Mouse (Mus musculus): ENCODE data around the gene Gm45799.

Gene Gm45799

DNA sequence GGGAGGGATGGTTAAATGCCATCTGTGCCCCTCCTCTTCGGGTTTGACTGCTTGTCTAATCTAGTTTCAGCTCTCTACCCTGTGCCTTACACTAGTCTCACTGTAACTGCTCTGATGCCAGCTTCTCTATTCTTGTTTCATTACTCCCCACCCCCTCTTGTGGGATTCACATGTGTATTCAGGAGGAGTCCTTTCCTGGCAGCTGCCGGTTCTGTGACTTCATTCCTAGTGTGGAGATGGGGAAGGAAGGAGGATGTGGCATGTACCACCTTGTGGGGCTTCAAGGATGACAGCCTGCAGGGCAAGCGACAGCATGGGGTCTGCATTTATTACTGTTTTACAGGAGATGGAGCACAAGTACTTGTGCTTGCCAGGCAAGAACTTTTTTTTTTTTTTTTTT is 1.6 kb downstream of the Gm45799 start:
- DNase-seq (ENCODE audit: low spot score): no peak

DNA sequence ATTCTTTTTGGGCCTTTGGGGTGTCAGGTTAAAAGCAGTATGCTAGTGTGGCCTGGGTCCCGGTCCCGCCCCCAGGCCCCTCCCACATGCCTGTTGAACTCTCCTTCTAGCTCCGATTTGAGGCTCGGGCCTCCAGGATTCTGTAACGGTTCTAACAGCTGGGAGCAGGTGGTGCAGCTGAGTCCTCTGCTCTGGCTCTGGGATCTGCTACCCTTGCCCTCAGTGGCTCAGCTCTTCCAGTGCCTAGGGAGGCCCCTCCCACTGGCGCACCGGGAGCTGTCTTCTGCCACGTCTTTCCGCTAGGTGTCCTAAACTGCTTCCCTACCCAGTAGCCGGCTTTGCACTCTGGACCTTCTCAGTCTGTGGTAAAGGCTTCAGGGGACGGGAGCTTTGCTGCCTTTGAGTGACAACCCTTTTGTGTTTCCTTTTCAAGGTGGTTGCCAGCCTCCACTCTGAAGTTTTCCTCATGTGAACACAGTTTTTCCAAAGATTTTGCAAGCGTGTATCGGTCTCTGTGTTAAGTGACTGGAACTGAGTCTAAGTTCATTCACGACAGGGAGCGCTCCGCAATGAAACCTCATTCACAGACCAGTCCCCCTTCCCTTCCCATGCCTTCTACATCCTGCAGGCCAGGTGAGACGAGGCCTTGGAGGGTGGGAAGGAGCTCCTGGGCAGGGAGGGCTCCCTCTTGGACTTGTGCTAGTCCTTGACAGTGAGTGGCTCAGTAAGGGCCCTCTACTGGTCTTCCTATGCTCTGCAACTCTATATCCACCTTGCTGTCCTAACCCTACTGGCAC is 10.5 kb downstream of the Gm45799 start, which contains the start of gene Dnhd1:
Gene Dnhd1 (plus strand): TSS at position 189 of the 797 bp plus-strand sequence.
- DNase-seq (ENCODE audit: low spot score): peak; percentile 86

DNA sequence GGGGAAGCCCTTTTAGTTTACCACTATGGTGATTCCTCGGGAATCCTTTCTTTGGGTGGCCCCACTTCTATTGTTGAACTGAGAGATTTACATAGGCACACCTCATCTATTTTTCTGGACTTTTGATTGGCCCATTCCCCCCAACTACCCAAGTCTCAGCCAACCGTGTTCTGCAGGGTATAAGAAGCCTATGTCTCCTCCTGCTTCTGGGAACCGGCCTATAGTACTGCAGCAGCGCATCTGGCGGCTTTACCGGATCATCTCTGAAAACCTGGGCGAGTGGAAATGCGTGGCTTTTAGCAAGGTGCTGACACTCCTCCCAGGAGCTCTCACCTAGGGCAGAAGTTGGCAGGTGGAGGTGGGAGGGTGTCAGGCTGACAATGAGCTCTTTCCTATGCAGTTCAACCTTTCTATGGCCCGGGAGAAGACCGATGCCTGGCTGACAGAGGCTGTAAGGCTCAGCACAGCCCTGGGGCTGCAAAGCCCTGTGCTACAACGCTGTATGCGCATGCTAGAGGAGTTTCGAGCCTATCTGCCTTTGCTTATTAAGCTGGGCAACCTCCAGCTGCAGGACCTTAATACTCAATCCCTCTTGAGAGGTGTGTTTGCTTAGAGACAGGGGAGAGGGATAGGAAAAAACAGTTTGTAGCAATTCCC is 45.3 kb downstream of the Gm45799 start:
- no peak for DNase-seq (ENCODE audit: low spot score)

DNA sequence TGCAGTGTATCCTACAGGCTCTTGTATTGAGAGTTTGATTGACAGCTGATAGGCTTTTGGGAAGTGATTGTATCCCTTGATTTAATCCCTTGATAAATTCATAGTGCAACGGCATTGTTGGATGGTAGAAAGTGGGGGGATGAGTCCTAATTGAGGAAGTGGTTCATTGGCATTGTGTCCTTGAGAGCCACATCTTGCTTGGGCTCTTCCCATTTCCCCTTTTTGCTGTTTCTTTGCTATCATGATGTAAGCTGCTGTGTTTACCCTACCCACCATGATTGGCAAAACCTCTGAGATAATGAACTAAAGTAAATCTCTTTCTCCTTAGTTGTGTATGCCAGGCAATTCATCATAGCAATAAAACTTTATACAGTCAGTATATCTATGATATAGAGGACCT is 50.5 kb downstream of the Gm45799 start:
- no peak for DNase-seq (ENCODE audit: low spot score)

DNA sequence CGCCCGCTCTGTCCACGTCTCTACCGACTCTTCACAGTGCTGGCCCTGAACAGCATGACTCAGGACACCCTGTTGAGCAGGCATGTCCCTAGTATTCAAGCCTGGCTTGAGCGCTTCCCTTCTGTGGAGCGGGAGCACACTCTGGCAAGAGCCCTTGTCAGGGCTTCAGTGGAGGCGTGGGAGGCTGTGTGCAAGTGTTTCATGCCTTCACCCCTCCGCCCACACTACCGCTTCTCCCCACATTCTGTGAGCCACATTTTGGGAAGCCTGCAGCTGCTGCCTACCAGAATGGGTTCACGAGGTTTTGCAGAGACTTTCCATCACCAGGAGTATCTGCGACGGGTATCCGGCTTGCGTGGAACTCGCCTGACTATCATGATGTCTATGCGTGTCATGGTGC is 62.8 kb downstream of the Gm45799 start:
- DNase-seq (ENCODE audit: low spot score): no peak

DNA sequence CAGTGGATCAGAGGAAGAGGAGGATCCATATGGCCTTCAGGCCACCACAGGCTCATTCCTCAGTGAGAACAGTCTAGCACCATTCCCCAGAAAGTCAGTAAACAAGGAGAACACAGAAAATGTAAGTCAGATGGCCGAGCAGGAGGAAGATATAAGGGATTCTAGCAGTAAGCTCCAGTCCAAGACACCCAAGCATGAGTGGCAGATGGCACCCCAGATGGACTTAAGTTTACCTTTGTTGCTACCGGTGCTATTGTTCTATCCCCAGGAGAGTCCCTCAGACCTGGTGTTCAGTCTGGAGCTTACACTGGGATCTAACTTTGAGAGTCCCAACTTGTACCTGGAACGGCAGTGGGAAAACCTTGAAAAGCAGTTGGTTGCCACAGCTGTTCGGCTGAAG is 63.5 kb downstream of the Gm45799 start:
- DNase-seq (ENCODE audit: low spot score): no peak

DNA sequence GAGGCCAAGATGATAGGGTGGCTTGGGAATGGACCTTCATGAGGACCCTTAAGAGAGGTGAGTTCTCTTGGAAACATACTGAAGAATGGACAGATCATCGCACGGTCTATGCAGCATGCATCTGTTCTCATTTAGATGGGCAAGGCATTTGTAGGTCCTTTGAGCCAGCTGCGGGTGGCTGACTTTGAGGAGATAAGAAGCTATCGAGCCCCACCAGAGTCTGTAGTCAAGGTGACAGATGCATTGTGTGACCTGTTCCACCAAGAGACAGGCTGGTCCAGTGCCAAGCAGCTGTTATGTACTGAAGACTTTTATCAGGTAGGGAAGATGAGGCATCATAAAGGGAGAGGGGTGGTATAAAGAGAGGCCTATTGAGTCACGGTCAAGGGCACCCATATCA is 68.4 kb downstream of the Gm45799 start:
- no peak for DNase-seq (ENCODE audit: low spot score)

DNA sequence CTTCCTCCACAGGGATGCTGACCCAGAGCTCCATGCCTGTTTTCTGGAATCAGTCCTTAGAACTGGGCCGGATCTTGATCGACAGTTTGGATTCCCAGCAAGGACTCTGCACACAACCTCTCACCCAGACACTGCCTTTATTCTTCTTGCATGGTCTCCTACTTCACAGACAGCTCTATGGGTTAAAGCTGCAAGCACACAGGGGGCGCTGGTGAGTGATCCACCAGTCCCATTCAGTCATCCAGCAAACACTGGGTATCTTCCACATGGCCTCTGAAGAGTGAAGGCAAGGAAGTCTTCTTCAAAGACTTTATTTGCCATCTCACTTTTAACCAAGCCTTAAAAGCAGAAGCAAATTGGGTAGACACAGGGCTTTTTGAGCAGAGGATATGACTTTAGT is 75.0 kb downstream of the Gm45799 start:
- DNase-seq (ENCODE audit: low spot score): no peak

DNA sequence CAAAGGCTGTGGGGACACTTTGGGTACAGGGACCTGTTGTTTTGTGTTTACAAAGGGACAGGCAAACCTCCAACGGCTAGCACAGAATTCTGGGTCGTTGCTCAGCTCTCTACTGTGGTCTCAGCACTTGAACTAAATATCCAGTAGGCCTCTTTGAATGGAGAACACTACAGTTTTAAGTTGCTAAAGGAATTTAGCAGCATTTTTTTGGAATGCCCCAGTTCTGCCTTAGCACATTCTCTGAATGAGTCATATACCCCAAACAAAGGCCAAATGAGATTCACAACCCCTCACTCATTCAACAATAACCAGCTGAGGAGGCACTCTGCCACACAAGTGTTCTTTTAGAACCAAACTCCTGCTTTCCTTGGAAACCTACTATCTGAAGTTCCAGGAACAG is 81.6 kb downstream of the Gm45799 start:
- no peak for DNase-seq (ENCODE audit: low spot score)

DNA sequence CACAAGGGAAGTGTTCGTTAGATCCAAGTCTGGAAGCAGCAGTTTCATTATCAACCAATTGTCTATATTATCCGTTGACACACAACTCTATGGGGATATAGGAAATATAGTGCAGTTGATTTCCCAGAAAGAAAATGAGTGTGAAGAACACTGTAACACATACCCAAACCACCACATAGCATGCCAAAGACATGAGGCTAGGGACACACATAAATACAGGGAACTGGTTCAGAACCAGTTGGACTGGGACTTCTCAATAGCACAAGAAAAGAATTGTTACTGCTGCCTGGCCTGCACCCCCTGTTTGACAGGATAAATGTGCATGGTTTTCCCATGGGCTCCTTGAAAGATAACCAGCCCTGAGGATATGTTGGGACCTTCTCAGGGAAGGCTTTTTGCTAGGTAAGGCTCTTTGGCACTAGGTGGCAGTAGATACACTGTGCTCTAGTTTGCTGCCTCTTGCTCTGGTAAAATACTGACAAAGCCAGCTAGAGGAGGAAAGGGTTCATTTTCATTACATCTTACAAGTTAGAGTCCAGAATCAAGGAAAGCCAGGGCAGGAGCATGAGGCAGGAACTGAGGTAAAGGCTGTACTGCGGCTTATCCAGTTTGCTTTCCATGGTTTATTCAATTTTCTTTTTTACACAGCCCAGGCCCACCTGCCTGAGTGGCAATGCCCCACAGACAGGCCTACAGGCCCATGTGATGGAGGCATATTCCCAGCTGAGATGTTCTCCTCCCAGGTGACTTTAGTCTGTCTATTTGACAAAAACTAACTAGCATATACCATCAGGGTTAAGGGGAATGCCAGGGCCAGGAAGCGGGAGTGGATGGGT is 86.0 kb downstream of the Gm45799 start:
- peak; percentile 79 for DNase-seq (ENCODE audit: low spot score)

DNA sequence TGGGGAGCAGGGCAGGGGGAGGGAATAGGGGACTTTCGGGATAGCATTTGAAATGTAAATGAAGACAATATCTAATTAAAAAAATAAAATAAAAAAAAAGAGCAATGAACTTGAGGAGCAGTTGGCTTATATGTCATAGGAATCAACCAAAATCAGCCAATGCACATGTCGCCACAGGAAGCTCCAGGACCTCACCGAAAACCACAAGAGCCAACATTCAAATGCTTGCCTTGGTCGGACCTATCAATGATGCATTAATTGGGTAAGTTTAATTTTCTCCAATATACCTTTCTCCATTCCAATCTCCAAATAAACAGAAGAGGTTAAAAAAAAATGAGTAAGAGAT is 86.6 kb downstream of the Gm45799 start:
- no peak for DNase-seq (ENCODE audit: low spot score)

DNA sequence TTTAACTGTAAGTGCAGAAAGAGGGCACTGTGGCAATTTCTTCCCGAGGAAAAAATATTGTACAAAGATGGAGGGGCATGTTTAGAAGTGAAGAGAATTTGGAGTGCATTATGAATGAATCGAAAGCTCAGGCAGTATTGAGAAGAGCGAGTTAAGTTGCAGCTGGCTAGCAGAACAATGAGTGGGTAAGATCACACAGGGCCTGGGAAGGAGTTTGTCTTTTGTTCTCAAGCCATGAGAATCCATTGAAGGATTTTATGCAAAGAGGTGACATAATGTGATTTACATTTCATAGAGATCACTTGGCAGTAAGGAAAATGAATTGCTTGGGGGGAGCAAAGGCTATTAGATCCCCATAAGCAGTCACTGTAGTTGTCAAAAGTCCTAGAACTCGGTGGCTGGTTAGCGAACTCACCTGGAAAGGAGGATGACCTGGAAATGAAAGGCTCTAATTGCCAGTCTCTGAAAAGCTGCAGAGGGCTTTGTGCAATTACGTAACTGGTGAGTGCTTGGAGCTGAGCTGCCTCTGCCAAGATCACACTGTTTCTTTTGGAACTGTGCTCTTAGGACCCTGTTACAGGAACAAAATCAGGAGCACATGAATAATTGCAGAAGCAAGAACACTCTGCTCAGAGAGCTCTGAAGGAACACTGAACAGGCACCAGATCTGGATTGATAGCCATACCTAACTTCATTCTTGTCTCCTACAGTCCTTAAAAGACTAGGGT is 88.5 kb downstream of the Gm45799 start:
- peak; percentile 53 for DNase-seq (ENCODE audit: low spot score)

DNA sequence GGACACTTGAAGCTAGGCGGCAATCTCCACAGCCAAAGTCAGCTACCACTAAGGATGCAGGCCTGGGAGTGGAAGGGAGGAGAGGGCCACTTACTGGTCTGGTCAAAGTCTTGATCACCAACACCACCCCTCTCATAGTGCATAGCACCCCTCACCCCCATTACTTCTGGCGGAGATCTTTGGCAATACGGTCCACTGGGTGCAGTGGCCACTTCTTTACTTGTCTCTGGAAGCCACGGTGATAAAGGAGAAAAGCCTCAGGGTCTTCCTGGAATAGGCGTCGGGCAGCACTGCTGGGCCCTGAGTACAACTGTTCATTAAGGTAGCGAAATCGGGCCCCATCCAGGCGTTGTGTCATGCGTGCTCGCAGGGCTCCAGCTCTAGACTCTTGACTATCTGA is 93.5 kb downstream of the Gm45799 start:
- DNase-seq (ENCODE audit: low spot score): no peak
